Mouse (Mus musculus) spleen, postnatal 36 days (tissue): ENCODE data around the gene Pcca.

Source experiments
- DNase-seq, 2 experiments: peaks; one replicate each; pipeline ENCODE4 v3.0.0; 2022; ENCODE audit warnings: low spot score in 2 of 2, mixed read lengths in 1 of 2

Gene Pcca

DNA sequence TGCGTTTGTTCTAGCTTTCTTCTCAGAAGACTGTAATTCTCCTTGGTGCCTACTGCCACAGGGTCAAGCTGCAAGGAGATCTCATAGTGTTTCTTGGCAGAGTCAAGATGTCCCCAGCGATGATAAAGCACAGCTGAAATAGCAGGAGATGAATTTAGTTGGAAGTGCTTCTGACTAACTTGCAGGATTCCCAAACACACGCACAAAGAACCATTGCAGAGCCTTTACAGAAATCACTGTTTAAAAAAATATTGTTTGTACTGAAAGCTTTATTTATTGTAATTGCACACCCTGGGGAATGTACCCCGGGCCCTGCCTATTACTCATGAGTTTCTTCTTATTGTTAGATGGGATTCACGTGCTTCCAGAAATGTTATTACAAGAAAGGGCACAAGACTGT lies 385.9 kb downstream of the Pcca start:
- DNase-seq = no peak

GRCm38 (mm10) chr14:122936460-122936859 lies 402.3 kb downstream of the Pcca start:
- no peak for DNase-seq
